Mouse (Mus musculus): ENCODE measurements around the gene Sdad1. TPM values are rescaled to one million over a fixed set of nuclear protein-coding genes. Genes with fewer than 3 reads are reported as not detected.

Sdad1 gene
- polyA plus RNA-seq, 1 experiment from 2014 or later, result 37.4 TPM

- 66% methylated on average over 8 of the region's 8 CpGs for WGBS
- H3K4me2 ChIP-seq (ENCODE audit: low read depth, low read length), result no peak overlapping the region
- H3K27me3 ChIP-seq (replicated peaks; ENCODE audit: control insufficient read depth, insufficient read depth, low read length), result no peaks in the 10 kb centered on the region
- DNase-seq (ENCODE audit: low spot score), result no peak
- no peak overlapping the region for H3K4me3 ChIP-seq (ENCODE audit: low read depth, low read length)
- no peak overlapping the region for H3K9ac ChIP-seq (ENCODE audit: low read depth, low read length)
- no peak for ATAC-seq (ENCODE audit: low read depth)
- H3K27ac ChIP-seq (replicated peaks; ENCODE audit: low read depth, low read length), result no peak overlapping the region
- H3K4me1 ChIP-seq (ENCODE audit: control insufficient read depth, insufficient read depth, low read length), result no peaks in the 10 kb centered on the region
- no peaks in the 10 kb centered on the region for H3K9me3 ChIP-seq (ENCODE audit: control insufficient read depth, low read length)
- no peaks in the 10 kb centered on the region for H3K36me3 ChIP-seq (ENCODE audit: control insufficient read depth, insufficient read depth, low read length)
These were observed 11.5 kb upstream of the Sdad1 start for GRCm38 (mm10) chr5:92321631-92322400.

- DNase-seq (ENCODE audit: low spot score), result no peak
- Histone ChIP-seq H3K9me3 (ENCODE audit: control insufficient read depth, low read length) (no peaks in the 10 kb centered on the region), H3K9ac (ENCODE audit: low read depth, low read length) (no peak overlapping the region), H3K27ac (replicated peaks; ENCODE audit: low read depth, low read length) (no peak overlapping the region), H3K4me1 (ENCODE audit: control insufficient read depth, insufficient read depth, low read length) (no peaks in the 10 kb centered on the region), H3K4me3 (ENCODE audit: low read depth, low read length) (no peak overlapping the region), H3K4me2 (ENCODE audit: low read depth, low read length) (no peak overlapping the region), H3K36me3 (ENCODE audit: control insufficient read depth, insufficient read depth, low read length) (no peaks in the 10 kb centered on the region), H3K27me3 (replicated peaks; ENCODE audit: control insufficient read depth, insufficient read depth, low read length) (no peaks in the 10 kb centered on the region)
- WGBS, result 89% methylated on average over 14 of the region's 14 CpGs
- no peak for ATAC-seq (ENCODE audit: low read depth)
These were observed 8.3 kb upstream of the Sdad1 start for GRCm38 (mm10) chr5:92318596-92318995.

- Histone ChIP-seq H3K9ac (ENCODE audit: low read depth, low read length) (no peak overlapping the region), H3K4me3 (ENCODE audit: low read depth, low read length) (no peak overlapping the region), H3K4me2 (ENCODE audit: low read depth, low read length) (no peak overlapping the region), H3K36me3 (ENCODE audit: control insufficient read depth, insufficient read depth, low read length) (no peaks in the 10 kb centered on the region), H3K27me3 (replicated peaks; ENCODE audit: control insufficient read depth, insufficient read depth, low read length) (no peaks in the 10 kb centered on the region), H3K4me1 (ENCODE audit: control insufficient read depth, insufficient read depth, low read length) (no peaks in the 10 kb centered on the region), H3K27ac (replicated peaks; ENCODE audit: low read depth, low read length) (no peak overlapping the region), H3K9me3 (ENCODE audit: control insufficient read depth, low read length) (no peaks in the 10 kb centered on the region)
- no peak for ATAC-seq (ENCODE audit: low read depth)
- DNase-seq (ENCODE audit: low spot score), result no peak
- 89% methylated on average over 7 of the region's 7 CpGs for WGBS
These were observed 7.8 kb upstream of the Sdad1 start for GRCm38 (mm10) chr5:92318119-92318518.

GRCm38 (mm10) chr5:92313776-92314175 is 3.5 kb upstream of the Sdad1 start:
- peaks cover 5% of the 10 kb centered on the region; the same call in 1 of the 2 replicates for H3K27me3 ChIP-seq (replicated peaks; ENCODE audit: control insufficient read depth, insufficient read depth, low read length)
- DNase-seq (ENCODE audit: low spot score) (no peak), ATAC-seq (ENCODE audit: low read depth) (no peak)
- no peak overlapping the region for H3K4me2 ChIP-seq (ENCODE audit: low read depth, low read length)
- peaks cover 7% of the 10 kb centered on the region for H3K4me1 ChIP-seq (ENCODE audit: control insufficient read depth, insufficient read depth, low read length)
- no peaks in the 10 kb centered on the region for H3K9me3 ChIP-seq (ENCODE audit: control insufficient read depth, low read length)
- H3K9ac ChIP-seq (ENCODE audit: low read depth, low read length), result no peak overlapping the region
- no peak overlapping the region for H3K4me3 ChIP-seq (ENCODE audit: low read depth, low read length)
- no peak overlapping the region for H3K27ac ChIP-seq (replicated peaks; ENCODE audit: low read depth, low read length)
- H3K36me3 ChIP-seq (ENCODE audit: control insufficient read depth, insufficient read depth, low read length), result no peaks in the 10 kb centered on the region
- WGBS, result 71% methylated on average over 7 of the region's 7 CpGs

- peaks cover 5% of the 10 kb centered on the region; the same call in 1 of the 2 replicates for H3K27me3 ChIP-seq (replicated peaks; ENCODE audit: control insufficient read depth, insufficient read depth, low read length)
- H3K4me3 ChIP-seq (ENCODE audit: low read depth, low read length), result no peak overlapping the region
- no peak overlapping the region for H3K4me2 ChIP-seq (ENCODE audit: low read depth, low read length)
- DNase-seq (ENCODE audit: low spot score) (peak; percentile 94), ATAC-seq (ENCODE audit: low read depth) (no peak)
- H3K9me3 ChIP-seq (ENCODE audit: control insufficient read depth, low read length), result no peaks in the 10 kb centered on the region
- H3K9ac ChIP-seq (ENCODE audit: low read depth, low read length), result no peak overlapping the region
- peaks cover 9% of the 10 kb centered on the region for H3K4me1 ChIP-seq (ENCODE audit: control insufficient read depth, insufficient read depth, low read length)
- no peaks in the 10 kb centered on the region for H3K36me3 ChIP-seq (ENCODE audit: control insufficient read depth, insufficient read depth, low read length)
- H3K27ac ChIP-seq (replicated peaks; ENCODE audit: low read depth, low read length), result no peak overlapping the region
- 15% methylated on average over 13 of the region's 13 CpGs for WGBS
These were observed 1.9 kb upstream of the Sdad1 start for GRCm38 (mm10) chr5:92312046-92312715.

- WGBS, result 84% methylated on average over 3 of the region's 3 CpGs
- Histone ChIP-seq H3K36me3 (ENCODE audit: control insufficient read depth, insufficient read depth, low read length) (peaks cover 64% of the 10 kb centered on the region), H3K27me3 (replicated peaks; ENCODE audit: control insufficient read depth, insufficient read depth, low read length) (peaks cover under 1% of the 10 kb centered on the region; the same call in 1 of the 2 replicates), H3K9ac (ENCODE audit: low read depth, low read length) (no peak overlapping the region), H3K4me3 (ENCODE audit: low read depth, low read length) (no peak overlapping the region), H3K4me2 (ENCODE audit: low read depth, low read length) (no peak overlapping the region), H3K4me1 (ENCODE audit: control insufficient read depth, insufficient read depth, low read length) (peaks cover 5% of the 10 kb centered on the region), H3K27ac (replicated peaks; ENCODE audit: low read depth, low read length) (no peak overlapping the region), H3K9me3 (ENCODE audit: control insufficient read depth, low read length) (no peaks in the 10 kb centered on the region)
- no peak for DNase-seq (ENCODE audit: low spot score)
- ATAC-seq (ENCODE audit: low read depth), result no peak
These were observed 6.0 kb downstream of the Sdad1 start for GRCm38 (mm10) chr5:92304291-92304690.

- Histone ChIP-seq H3K27me3 (replicated peaks; ENCODE audit: control insufficient read depth, insufficient read depth, low read length) (no peaks in the 10 kb centered on the region), H3K27ac (replicated peaks; ENCODE audit: low read depth, low read length) (no peak overlapping the region), H3K9ac (ENCODE audit: low read depth, low read length) (no peak overlapping the region), H3K4me2 (ENCODE audit: low read depth, low read length) (no peak overlapping the region), H3K4me3 (ENCODE audit: low read depth, low read length) (no peak overlapping the region), H3K9me3 (ENCODE audit: control insufficient read depth, low read length) (no peaks in the 10 kb centered on the region), H3K36me3 (ENCODE audit: control insufficient read depth, insufficient read depth, low read length) (peaks cover 80% of the 10 kb centered on the region), H3K4me1 (ENCODE audit: control insufficient read depth, insufficient read depth, low read length) (no peaks in the 10 kb centered on the region)
- DNase-seq (ENCODE audit: low spot score) (no peak), ATAC-seq (ENCODE audit: low read depth) (no peak)
- 86% methylated on average over 13 of the region's 13 CpGs for WGBS
These were observed 8.0 kb downstream of the Sdad1 start for GRCm38 (mm10) chr5:92302149-92302840.

- Histone ChIP-seq H3K27me3 (replicated peaks; ENCODE audit: control insufficient read depth, insufficient read depth, low read length) (no peaks in the 10 kb centered on the region), H3K9me3 (ENCODE audit: control insufficient read depth, low read length) (no peaks in the 10 kb centered on the region), H3K4me2 (ENCODE audit: low read depth, low read length) (no peak overlapping the region), H3K27ac (replicated peaks; ENCODE audit: low read depth, low read length) (no peak overlapping the region), H3K36me3 (ENCODE audit: control insufficient read depth, insufficient read depth, low read length) (peaks cover 93% of the 10 kb centered on the region), H3K4me1 (ENCODE audit: control insufficient read depth, insufficient read depth, low read length) (no peaks in the 10 kb centered on the region), H3K9ac (ENCODE audit: low read depth, low read length) (no peak overlapping the region), H3K4me3 (ENCODE audit: low read depth, low read length) (no peak overlapping the region)
- no peak for DNase-seq (ENCODE audit: low spot score)
- 85% methylated on average over 2 of the region's 2 CpGs for WGBS
- ATAC-seq (ENCODE audit: low read depth), result no peak
These were observed 15.8 kb downstream of the Sdad1 start for GRCm38 (mm10) chr5:92294525-92294924.

All from embryonic facial prominence, embryonic 14.5 days (tissue).